Mouse (Mus musculus): ENCODE results near the gene Xaf1.

Gene Xaf1

DNA sequence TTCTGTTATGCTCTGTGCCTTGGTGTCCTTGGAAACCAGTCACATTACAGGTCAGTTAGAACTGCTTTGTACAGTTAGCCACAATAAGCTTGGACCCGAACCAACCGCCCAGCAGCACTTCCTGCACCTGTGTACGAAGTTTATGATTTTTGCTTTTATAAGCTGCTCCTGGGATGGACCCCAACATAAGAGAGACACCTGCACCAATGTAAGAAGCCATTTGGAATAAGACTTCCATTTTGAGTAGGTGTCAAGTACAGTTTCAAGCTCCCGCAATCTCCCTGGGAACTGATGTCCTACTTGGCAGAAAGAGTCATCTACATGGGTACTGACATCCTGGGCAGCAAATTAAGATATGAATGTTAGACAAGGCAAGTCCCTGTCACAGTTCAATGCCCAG lies 38.3 kb downstream of the Xaf1 start:
- no peak for TF ChIP-seq GATA4 (IDR thresholded peaks at IDR 0.05; ENCODE audit: insufficient replicate concordance, low read length)

DNA sequence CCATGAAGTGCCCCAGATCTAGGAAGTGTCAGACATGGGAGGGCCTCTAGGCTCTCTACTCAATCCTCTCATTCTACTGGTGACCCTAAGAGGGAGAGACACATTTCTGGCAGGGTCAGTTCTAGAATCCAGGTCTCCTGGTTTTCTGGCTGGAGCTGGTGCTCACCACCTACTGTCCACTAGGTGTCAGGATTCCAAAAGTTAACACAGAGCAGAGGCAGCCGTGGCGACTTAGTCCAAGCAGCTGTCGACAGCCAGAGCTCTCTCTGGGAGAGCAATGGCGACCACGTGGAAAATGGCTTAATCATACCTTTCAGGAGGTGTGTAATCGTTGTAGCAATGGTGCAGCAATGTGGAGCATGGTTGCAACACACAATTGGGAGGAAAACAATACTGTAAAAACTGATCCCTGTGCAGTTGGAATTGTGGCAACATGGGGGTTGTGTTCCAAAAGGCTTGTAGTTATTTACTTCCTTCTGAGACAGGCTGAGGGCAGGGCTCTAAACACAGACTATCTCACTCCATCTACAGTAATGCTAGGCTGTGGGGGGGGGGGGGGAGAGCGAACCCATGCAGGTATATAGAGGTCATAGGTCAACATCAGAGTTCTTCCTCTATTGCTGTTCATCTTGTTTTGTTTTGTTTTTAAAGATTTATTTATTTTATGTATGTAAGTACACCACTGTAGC lies 41.3 kb downstream of the Xaf1 start:
- TF ChIP-seq GATA4 (IDR thresholded peaks at IDR 0.05; ENCODE audit: insufficient replicate concordance, low read length), result no peak

DNA sequence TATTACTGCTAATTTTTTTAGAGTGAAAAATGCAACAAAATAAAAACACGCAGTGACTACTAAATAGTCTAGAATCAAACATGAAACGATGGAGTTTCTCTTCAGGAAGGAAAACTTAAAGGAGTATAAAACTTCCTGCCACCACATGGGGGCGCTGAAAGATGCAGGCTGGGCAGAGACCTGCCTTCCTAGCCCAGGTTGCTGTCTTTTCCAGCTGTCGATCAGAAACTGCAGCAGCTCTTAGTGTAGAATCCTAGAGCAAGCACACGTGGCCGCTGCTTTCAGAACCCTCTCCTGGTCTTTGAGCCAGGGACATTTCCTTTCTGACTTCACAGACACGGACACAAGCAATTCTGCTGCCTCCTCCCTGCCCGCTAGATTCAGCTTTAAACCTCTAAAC lies 42.5 kb downstream of the Xaf1 start:
- TF ChIP-seq GATA4 (IDR thresholded peaks at IDR 0.05; ENCODE audit: insufficient replicate concordance, low read length), result no peak

- no peak for TF ChIP-seq GATA4 (IDR thresholded peaks at IDR 0.05; ENCODE audit: insufficient replicate concordance, low read length)
These were observed 43.1 kb downstream of the Xaf1 start for GRCm38 (mm10) chr11:72344486-72344885.

GRCm38 (mm10) chr11:72348563-72348962 lies 47.1 kb downstream of the Xaf1 start:
- no peak for TF ChIP-seq GATA4 (IDR thresholded peaks at IDR 0.05; ENCODE audit: insufficient replicate concordance, low read length)

GRCm38 (mm10) chr11:72349016-72349415 lies 47.6 kb downstream of the Xaf1 start:
- no peak for TF ChIP-seq GATA4 (IDR thresholded peaks at IDR 0.05; ENCODE audit: insufficient replicate concordance, low read length)

DNA sequence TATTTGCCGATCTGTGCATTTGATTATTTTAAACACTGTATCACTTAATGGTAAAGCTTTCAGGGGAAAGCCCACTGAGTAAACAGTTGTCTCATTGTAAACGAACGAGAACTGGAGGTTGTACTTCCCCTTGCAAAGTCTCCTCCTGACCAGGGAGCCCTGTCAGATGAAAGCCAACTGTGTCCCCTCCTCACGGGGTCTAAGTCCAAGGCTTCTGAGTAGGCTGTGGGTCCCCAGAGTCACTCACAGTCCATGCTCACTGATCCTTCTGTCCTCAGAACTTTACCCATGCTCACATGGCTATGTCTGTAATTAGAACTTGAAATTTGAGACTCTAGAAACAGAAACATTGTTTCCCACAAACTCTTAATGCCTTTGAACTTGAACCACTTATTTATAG lies 48.2 kb downstream of the Xaf1 start:
- no peak for TF ChIP-seq GATA4 (IDR thresholded peaks at IDR 0.05; ENCODE audit: insufficient replicate concordance, low read length)

GRCm38 (mm10) chr11:72352272-72352671 lies 50.8 kb downstream of the Xaf1 start:
- TF ChIP-seq GATA4 (IDR thresholded peaks at IDR 0.05; ENCODE audit: insufficient replicate concordance, low read length), result no peak

GRCm38 (mm10) chr11:72353186-72353585 lies 51.8 kb downstream of the Xaf1 start:
- no peak for TF ChIP-seq GATA4 (IDR thresholded peaks at IDR 0.05; ENCODE audit: insufficient replicate concordance, low read length)

GRCm38 (mm10) chr11:72354971-72355728 lies 53.7 kb downstream of the Xaf1 start:
- TF ChIP-seq GATA4 (IDR thresholded peaks at IDR 0.05; ENCODE audit: insufficient replicate concordance, low read length), result no peak

- TF ChIP-seq GATA4 (IDR thresholded peaks at IDR 0.05; ENCODE audit: insufficient replicate concordance, low read length), result no peak
These were observed 60.2 kb downstream of the Xaf1 start for GRCm38 (mm10) chr11:72361385-72362346.

GRCm38 (mm10) chr11:72362347-72362741 lies 60.9 kb downstream of the Xaf1 start, which contains the start of gene Tekt1:
Tekt1 (minus strand) TSS chr11:72362442.
- TF ChIP-seq GATA4 (IDR thresholded peaks at IDR 0.05; ENCODE audit: insufficient replicate concordance, low read length), result no peak

All from liver, adult (tissue).